Mouse (Mus musculus) large intestine, adult 2 months (tissue): ENCODE data around the gene Pde6d. TPM values are rescaled to one million over a fixed set of nuclear protein-coding genes. Genes with fewer than 3 reads are reported as not detected.
"Not testable (repeated sequence)": the region's sequence is repeated elsewhere in the genome, so short reads cannot be mapped to it uniquely, and the experiment has no call there.

Experiments
- DNase-seq: peaks from one replicate; pipeline ENCODE4 v3.0.0-alpha.2; 2012; ENCODE audit warnings: low read depth, low spot score
- WGBS: fragments of 180-500 bp; shearing (Covaris S2); methylation state at CpG from one replicate; pipeline ENCODE4 v1.1.7; 2018; 5-methylcytosine and 5-hydroxymethylcytosine counted together
- polyA plus RNA-seq: library from polyadenylated mRNA; depleted of rRNA; stranded (reverse); fragments of >200 nt; gene quantifications from 2 replicates; pipeline ENCODE4 v1.2.3, GENCODE M21; 2012

Gene Pde6d
- polyA plus RNA-seq, 1 experiment: 13.8 TPM

DNA sequence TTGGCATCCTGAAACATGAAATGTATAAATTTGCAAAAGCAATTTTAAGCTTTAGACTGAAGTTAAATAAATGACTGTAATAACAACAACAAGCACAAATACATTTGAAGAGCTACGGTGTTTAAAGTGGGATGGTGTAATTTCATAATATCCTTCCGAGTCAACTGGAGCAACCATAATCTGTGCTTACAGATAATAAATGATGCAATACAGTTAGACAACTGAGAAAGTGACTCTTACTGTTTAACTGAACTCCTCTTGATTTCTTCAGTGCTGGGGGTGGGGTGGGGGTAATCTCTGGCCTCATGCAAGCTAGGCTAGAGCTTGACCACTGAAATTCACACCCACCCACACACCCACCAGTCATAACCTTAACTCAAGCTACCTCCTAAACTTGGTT, 11.0 kb downstream of the Pde6d start:
- 73% methylated on average over 2 of the region's 2 CpGs for WGBS
- no peak for DNase-seq

DNA sequence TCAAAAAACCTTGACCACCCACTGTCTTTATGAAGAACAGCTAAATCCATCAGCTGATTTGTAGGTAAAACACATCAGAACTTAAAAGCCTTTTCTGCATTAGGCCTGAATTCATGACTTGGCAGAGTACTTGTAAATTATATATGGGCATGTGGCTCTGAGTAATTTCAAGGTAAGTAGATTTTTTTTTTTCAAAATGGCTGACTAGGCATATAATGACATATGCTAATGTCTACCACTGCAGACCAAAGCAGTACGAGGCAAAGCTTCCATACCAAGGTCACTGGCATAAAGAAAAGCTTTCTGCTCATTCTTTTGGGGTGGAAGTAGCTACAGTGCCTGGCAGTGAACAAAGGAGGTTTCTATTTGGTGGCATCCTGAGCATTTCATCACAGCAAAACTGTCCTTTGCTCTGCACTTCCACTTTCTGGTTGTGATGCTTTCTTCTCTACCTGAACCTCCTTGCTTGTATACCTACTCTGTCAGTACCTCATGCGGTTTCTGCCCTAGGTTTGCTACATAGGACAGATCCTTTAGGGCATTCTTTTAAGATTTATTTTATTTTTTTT, 13.1 kb downstream of the Pde6d start:
- 97% methylated on average over 2 of the region's 2 CpGs for WGBS
- DNase-seq: no peak

DNA sequence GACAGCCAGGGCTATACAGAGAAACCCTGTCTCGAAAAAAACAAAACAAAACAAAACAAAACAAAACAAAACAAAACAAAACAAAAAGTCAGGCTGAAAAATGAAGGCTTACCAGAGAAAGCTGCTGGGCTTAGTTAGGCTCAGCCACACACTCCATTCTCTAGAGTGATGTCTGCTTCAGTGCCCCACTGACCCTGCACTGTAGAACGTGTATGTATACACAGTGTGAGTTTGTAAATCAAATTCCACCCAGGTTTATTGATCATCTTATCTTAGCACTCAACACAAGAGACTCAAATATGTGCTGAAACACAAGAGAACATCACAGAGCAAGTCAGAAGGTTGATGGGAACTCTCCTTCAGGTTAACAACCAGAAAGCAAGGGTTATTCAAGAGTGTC, 14.0 kb downstream of the Pde6d start:
- 63% methylated on average over 2 of the region's 2 CpGs for WGBS
- no peak for DNase-seq

DNA sequence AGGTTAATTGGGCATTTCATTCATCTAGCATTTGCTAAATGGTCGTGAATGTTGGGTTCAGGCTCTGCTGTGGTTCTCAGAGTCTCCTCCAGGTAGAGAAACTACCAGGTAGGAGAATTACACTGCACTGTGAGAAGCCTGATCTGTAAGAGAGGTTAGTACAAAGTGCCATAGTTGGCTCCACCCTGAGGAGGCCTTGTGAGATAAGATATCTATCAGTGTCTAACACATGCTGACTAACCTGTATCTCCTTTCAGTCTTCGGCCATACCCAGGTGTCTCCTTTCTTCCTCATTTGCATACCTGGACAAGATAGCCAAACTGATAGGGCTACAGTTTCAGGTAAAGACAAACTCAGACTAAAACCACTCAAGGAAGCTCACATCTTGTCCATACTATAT, 19.8 kb downstream of the Pde6d start:
- no peak for DNase-seq
- WGBS: 58% methylated on average over 2 of the region's 2 CpGs

DNA sequence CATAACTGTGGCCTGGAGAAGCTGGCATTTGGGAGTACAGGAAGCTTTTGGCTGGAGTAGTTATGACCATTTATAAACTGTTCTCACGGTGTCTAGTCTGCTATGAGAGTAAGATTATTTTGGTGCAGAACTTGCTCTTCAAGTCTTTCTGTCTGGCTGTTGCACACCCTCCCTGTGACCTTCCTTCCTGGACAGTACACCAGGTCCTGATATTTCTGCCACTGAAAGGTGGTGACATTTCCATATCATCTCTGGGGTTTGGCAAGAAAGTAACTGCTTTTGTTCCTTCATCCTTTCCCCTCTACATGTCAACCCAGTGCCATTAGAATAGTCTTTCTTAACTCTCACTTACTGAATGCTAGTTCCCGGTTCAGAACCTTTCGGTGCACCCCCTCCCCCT, 23.2 kb downstream of the Pde6d start:
- 81% methylated on average over 3 of the region's 3 CpGs for WGBS
- no peak for DNase-seq

DNA sequence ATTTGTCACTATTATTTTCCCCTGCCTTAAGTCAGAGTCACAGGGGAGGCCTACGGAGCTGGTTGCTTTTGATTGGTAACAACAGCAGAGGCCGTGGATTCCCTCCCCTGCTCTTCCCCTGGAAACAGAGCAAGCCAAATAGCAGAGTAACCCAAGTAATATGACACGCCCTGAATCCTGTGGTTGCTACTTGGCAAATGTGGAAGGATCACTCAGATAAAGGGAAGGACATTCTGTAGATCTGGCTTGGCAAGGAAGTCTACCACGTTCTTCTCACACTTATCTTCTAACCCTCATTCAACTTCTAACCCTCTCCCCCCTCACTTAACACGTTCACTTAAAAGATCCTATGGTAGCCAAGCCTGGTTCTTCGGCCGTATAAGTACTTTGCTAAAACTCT, 24.6 kb downstream of the Pde6d start:
- WGBS: 57% methylated on average over 7 of the region's 7 CpGs
- DNase-seq: no peak

DNA sequence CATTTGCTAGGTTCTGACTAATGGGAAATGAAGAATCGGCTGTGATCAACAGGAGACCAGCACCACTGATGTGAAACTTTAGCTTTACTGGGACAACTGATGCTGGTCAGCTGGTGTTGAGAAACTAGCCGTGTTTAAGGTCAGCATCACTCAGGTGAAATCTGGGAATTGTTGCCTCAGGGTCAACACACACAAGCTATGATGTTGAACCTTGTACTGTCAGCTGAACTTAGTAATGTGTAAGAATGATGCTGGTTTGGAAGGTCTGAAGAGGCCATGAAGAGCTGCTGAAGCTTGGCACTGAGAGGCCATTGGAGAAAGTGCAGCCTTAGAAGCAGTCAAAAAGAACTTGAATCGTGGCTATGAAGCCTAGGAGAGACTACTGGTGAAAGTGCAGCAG, 26.8 kb downstream of the Pde6d start:
- 86% methylated on average over 3 of the region's 3 CpGs for WGBS
- DNase-seq: no peak

DNA sequence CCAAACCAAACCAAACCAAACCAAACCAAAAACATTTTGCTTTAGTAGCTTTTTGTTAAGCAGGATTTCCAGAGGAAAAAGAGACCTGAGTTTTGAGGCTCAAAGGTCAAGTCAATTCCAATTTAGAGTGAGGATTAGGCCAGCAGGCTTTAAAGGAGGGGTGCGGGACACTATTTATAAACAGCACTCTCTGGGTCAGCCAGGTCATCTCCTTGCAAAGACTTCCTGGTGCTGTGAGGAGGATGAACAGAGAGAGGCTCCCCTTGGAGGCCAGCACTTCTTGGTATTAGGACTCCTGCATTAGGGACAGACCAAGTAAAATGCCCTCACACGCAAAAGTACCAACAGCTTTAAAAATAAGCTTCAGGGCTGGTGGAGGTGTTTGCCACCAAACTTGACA, 30.6 kb downstream of the Pde6d start:
- WGBS: 54% methylated on average over 2 of the region's 2 CpGs

DNA sequence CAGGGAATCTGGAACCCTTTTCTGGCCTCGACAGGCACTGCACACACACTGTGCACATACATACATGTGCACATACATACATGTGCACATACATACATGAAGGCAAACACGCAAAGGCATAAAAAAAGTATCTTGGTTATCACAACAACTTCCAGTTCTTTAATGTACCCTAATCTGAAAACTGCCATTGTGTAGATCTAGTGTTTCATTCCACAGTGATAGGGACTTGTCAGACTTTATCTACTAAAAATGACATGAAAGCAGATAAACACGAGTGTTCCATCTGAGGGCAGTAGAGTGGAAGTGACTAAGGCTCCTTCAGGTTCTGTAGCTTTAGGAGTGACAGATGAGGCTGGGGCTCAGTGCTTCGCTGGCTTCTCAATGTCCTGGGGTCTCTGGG, 31.1 kb downstream of the Pde6d start:
- WGBS: 82% methylated on average over 4 of the region's 4 CpGs
- no peak for DNase-seq

More for the DNA sequence above, 30.6 kb downstream of the Pde6d start:
- DNase-seq: no peak

DNA sequence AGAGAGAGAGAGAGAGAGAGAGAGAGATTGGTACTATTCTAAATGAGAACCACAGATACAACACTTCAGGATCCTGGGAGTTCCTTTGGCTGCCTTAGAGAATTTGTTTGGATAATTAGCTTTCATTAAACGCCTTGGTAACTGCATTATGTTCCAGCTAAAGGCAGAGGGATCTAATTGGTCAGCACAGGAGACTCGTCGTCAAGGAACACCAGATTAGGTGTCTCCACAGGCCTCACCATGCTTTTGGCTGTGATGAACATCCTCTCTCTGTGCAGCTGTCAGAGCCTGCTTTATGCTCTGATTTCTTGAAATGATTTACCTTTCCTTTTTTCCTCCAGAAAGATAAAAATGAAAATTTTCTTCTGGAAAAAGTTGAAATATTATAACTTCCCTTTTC, 35.6 kb downstream of the Pde6d start:
- WGBS: 84% methylated on average over 3 of the region's 3 CpGs
- no peak for DNase-seq

DNA sequence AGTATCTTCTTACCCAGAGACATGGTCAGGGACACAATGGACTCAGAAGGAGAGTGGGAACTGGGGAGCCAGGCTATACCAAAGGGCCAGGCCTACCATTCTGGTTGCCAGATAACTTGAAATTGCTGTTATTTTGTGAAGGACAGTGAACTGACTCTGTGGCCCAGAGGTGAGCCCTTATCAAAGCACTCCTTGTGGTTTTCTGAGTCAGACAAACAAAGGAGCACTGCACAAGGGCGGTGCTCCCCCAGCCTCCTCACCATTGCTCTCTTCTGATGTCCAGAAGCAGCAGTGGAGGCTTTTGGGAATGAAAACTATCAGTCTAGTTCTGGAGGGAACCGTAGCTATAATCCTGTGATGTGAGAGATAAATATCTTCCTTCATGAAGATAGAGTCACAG, 39.8 kb downstream of the Pde6d start:
- 81% methylated on average over 2 of the region's 2 CpGs for WGBS
- DNase-seq: no peak

DNA sequence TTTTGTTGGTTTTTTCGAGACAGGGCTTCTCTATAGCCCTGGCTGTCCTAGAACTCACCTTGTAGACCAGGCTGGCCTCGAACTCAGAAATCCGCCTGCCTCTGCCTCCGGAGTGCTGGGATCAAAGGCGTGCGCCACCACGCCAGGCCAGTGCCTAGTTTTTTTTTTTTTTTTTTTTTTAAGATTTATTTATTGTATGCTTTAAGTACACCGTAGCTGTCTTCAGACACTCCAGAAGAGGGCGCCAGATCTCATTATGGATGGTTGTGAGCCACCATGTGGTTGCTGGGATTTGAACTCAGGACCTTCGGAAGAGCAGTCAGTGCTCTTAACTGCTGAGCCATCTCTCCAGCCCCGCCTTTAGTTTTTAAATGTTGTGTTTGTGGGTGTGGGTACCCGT, 42.8 kb downstream of the Pde6d start:
- WGBS: 84% methylated on average over 12 of the region's 12 CpGs
- not testable (repeated sequence) for DNase-seq

DNA sequence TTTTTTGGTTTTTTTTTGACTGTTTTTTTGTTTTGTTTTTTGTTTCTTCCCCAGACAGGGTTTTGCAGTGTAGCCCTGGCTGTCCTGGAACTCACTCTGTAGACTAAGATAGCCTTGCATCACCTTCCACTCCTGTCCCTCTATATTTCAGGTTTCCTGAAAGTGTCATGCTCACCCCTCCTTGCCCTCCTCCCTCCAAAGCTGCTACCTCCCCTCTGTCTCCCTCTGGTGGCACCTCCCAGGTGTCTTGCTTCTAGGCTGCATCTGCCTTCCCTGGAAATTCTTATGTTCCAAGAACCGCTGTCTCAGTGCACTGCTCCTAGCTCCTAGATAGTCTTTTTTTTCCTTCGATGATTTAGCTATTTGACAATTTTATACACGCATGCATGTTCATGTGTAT, 44.0 kb downstream of the Pde6d start:
- 72% methylated on average over 3 of the region's 3 CpGs for WGBS
- no peak for DNase-seq

DNA sequence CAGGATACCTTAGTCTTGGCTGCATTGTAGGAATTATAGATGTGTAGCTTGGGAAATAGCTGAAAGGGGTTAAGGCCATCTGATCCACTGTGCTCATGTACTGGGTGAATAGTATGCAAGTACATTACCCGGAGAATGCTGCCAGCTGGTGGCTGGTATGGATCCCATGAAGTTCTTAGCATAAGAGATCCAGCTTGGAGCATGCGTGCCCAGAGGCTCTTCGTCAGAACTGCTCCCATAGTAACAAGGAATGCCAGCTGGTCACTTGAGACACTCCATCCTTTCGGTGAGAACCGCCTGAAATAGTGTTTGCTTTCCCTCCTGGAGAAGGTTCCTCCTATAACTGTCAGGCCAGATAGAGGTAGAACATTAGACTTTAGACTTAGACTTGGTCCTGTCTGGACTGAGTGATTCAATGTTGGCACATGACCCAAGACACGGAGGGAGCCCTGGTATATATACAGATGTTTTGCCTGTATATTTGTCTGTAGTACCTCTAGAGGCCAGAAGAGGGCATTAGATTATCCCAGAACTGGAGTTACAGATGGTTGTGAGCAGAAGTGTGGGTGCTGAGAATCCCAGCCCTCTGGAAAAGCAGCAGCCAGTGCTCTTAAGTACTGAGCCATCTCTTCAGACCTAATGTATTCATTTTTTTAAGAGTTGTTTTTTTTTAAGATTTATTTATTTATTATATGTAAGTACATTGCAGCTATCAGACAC, 48.9 kb downstream of the Pde6d start:
- WGBS: 56% methylated on average over 6 of the region's 6 CpGs
- DNase-seq: no peak

DNA sequence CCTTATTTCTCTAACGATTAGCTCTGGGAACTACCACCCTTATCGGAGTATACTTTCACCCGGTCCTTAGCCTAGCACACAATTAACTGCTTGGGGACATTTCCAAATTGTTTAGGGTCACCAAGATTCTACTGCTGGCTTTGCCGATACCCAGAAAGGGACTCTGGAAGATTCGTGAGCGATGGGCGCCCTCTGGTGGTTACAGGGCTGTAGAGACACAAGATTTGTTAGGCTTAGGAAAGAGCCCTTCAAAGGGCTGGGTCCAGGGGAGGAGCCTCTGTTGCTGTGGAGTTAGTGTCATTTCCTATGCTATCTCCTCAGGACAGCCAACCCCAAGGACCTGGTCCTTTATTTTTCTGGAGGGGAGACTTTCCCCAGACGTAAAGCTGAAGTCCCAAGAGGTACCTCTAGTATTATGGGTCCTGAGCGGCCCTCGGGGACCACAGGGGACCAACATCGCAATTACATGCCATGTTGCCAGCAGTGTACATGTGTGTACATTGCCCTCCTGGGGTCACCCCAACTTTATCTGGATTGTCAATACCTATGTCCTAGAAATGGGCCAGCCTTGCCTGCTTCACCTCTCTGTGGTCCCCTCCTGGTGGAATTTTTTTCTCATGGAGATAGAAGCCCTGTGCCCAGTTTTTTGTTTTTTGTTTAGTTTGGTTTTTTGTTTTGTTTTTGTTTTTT, 49.9 kb downstream of the Pde6d start:
- peak; percentile 95 for DNase-seq
- WGBS: 23% methylated on average over 11 of the region's 11 CpGs

DNA sequence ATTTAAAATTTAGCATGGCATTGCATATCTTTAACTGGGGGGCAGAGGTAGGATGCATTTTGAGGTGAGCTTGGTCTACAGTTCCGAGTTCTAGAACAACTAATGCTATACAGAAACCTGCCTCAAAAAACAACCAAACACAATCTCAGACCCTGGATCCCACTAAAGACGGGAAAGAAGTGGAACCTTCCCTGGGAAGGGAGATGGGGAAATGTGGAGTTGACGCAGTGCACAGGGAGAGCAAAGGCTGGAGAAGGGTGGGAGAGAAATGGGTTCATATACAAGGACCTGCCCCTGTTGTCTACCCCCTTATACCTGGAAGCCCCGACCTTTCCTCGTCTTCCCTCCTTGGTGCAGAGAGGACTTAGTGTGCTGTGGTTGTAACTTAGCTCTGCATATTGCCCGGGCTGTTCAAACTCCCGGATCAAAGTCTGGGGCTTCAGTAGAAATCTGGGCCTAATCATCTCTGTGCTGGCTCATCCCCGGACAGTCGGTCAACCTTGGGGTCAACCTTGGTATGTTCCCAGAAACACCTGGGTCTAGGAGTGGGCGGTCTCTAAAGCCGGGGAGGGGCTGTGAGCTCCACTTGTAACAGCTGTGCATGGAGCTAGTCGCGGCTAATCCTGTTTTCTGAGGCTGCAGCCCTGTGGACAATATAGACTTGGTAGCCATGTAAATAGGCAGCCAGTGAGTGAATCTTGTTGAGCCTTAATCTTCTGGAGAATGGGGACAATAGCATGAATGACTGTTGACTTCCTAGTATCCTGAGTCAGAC, 50.7 kb downstream of the Pde6d start:
- WGBS: 17% methylated on average over 13 of the region's 13 CpGs
- DNase-seq: no peak

DNA sequence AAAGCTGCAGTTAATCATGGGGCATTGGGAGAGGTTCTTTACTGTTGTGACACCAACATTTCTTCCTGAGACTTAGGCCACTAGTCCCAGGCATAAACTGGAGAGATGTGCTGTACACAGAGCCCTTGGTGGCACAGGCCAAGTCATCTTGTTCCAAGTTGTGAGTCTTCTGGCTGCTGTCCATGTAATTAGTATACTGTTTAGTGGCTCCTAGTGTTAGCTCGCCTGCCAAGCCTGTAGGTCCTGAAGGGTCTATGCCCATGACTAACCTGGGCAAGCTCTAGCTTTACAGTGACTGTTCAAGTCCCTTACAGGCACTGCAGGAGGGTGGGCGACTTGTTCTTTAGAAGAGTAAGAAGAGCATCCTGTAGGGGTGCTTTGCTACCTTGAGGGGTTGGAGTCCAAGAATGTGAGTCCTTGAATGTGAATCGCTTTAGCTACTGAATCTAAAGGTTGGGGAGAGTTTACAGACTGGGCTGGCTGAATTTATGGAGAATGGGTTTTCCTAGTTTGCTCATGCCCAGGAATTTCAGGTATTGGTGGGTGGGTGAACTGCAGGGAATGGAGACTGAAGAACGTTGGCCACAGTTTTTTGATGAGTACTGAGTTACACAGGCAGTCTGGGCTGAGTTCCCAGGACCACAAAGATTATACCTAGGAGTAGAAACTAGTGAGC, 51.4 kb downstream of the Pde6d start:
- no peak for DNase-seq
- WGBS: 25% methylated on average over 4 of the region's 4 CpGs

DNA sequence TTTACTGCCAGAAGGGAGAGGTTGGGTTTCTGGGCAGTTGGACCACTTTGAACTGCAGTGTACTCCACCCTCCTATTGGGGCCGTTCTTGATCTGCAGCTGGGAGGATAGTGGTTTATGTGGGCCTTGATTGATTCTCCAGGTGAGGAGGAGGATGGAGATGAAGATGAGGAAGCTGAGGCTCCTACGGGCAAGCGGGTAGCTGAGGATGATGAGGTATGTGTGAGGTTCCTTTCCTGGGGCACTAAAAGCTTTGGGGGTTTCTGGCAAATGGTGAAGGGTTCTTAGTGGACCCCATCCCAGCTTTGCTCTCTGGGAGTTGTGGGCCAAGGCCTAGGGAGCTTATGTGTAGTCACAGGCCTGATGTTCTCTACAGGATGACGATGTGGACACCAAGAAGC, 52.8 kb downstream of the Pde6d start:
- WGBS: 14% methylated on average over 4 of the region's 4 CpGs
- no peak for DNase-seq

DNA sequence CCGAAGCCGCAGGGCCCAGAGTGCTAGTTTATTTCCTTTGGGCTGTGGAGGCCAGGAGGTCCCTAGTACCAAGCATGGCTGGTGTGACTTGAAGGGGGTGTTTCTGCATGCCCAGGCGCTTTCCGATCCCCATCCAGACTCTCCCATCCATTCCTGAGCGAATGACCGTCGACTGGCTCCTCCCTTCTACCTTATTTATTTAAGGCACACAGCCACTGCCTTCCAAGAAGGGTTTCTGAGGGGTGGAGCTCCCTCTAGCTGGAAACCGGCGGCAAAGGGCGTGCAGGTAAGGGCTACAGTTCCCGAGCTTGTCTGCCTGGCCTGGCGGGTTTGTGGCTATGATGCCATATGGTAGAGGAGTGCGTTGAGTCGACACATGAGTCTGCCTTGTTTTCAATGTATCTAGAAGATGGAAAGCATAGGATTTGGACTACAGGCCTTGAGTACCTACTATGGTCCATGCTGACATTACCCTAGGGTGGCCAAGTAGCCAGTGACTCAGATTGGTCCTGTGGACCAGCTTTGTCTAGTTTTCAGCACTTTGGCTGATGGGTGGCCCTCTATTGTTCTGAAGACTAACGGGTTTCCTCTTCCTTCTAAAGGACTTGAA, 53.8 kb downstream of the Pde6d start:
- WGBS: under 1% methylated on average over 15 of the region's 15 CpGs

More for the DNA sequence above, 53.8 kb downstream of the Pde6d start:
- DNase-seq: no peak
